Mouse (Mus musculus): Measurements from ENCODE around the gene Nop2. TPM values are rescaled to one million over a fixed set of nuclear protein-coding genes. Genes with fewer than 3 reads are reported as not detected.
A peak's percentile ranks its signal among the peaks of the same experiment; 100 is the strongest.

The Nop2 gene
- polyA plus RNA-seq, 1 experiment, result 24.5 TPM

GRCm38 (mm10) chr6:125190816-125191215 lies 59.1 kb downstream of the Nop2 start:
- Histone ChIP-seq H3K4me1 (peaks cover 34% of the 10 kb centered on the region), H3K4me3 (replicated peaks) (peak overlapping the region; percentile 99), H3K36me3 (replicated peaks; ENCODE audit: low read length) (peaks cover 57% of the 10 kb centered on the region), H3K9me3 (no peaks in the 10 kb centered on the region), H3K27me3 (replicated peaks) (no peaks in the 10 kb centered on the region)
- TF ChIP-seq GATA1 (IDR thresholded peaks at IDR 0.05; ENCODE audit: borderline replicate concordance, low read length) (no peak), FLI1 (IDR thresholded peaks at IDR 0.05; ENCODE audit: low read length) (no peak)

- TF ChIP-seq FLI1 (IDR thresholded peaks at IDR 0.05; ENCODE audit: low read length) (no peak), GATA1 (IDR thresholded peaks at IDR 0.05; ENCODE audit: borderline replicate concordance, low read length) (no peak)
- Histone ChIP-seq H3K36me3 (replicated peaks; ENCODE audit: low read length) (peaks cover 57% of the 10 kb centered on the region), H3K4me1 (peaks cover 35% of the 10 kb centered on the region), H3K9me3 (no peaks in the 10 kb centered on the region), H3K27me3 (replicated peaks) (no peaks in the 10 kb centered on the region), H3K4me3 (replicated peaks) (peak within 1 kb of the TSS; percentile 99)
Measured at GRCm38 (mm10) chr6:125191332-125192015, 59.8 kb downstream of the Nop2 start, which contains the start of the genes Ncapd2 and Mrpl51. Ncapd2 (minus strand) TSS chr6:125191701. Mrpl51 (plus strand) TSS chr6:125191801.

GRCm38 (mm10) chr6:125192016-125192714 lies 60.5 kb downstream of the Nop2 start:
- Histone ChIP-seq H3K27me3 (replicated peaks) (no peaks in the 10 kb centered on the region), H3K9me3 (no peaks in the 10 kb centered on the region), H3K4me1 (peaks cover 33% of the 10 kb centered on the region), H3K36me3 (replicated peaks; ENCODE audit: low read length) (peaks cover 53% of the 10 kb centered on the region), H3K4me3 (replicated peaks) (peak overlapping the region; percentile 99)
- TF ChIP-seq FLI1 (IDR thresholded peaks at IDR 0.05; ENCODE audit: low read length), result no peak
- no peak for TF ChIP-seq GATA1 (IDR thresholded peaks at IDR 0.05; ENCODE audit: borderline replicate concordance, low read length)

GRCm38 (mm10) chr6:125192841-125193240 lies 61.1 kb downstream of the Nop2 start:
- peaks cover 27% of the 10 kb centered on the region for H3K4me1 ChIP-seq
- H3K27me3 ChIP-seq (replicated peaks), result no peaks in the 10 kb centered on the region
- H3K36me3 ChIP-seq (replicated peaks; ENCODE audit: low read length), result peaks cover 47% of the 10 kb centered on the region
- peak overlapping the region; percentile 99 for H3K4me3 ChIP-seq (replicated peaks)
- TF ChIP-seq FLI1 (IDR thresholded peaks at IDR 0.05; ENCODE audit: low read length), result no peak
- no peak for TF ChIP-seq GATA1 (IDR thresholded peaks at IDR 0.05; ENCODE audit: borderline replicate concordance, low read length)
- H3K9me3 ChIP-seq, result no peaks in the 10 kb centered on the region

GRCm38 (mm10) chr6:125193390-125193789 lies 61.7 kb downstream of the Nop2 start:
- no peaks in the 10 kb centered on the region for H3K27me3 ChIP-seq (replicated peaks)
- no peak for TF ChIP-seq GATA1 (IDR thresholded peaks at IDR 0.05; ENCODE audit: borderline replicate concordance, low read length)
- H3K9me3 ChIP-seq, result no peaks in the 10 kb centered on the region
- H3K4me1 ChIP-seq, result peaks cover 27% of the 10 kb centered on the region
- peak overlapping the region; percentile 84 for H3K4me3 ChIP-seq (replicated peaks)
- peaks cover 44% of the 10 kb centered on the region for H3K36me3 ChIP-seq (replicated peaks; ENCODE audit: low read length)

Other genes with a start within 250 kb of the Nop2 start
- 0.35 TPM in 1 of 2 replicates, not detected in the other for gene Cd4, start 243.7 kb upstream of the Nop2 start, polyA plus RNA-seq (2012; ENCODE audit: insufficient read depth, low replicate concordance)
- 0.62 TPM in 1 of 2 replicates, not detected in the other for gene Lag3, start 220.2 kb upstream of the Nop2 start, polyA plus RNA-seq (2012; ENCODE audit: insufficient read depth, low replicate concordance)
- gene Ptms, start 211.8 kb upstream of the Nop2 start, polyA plus RNA-seq (2012; ENCODE audit: insufficient read depth, low replicate concordance), result 330 and 450 TPM in 2 replicates
- gene Mlf2, start 200.5 kb upstream of the Nop2 start, polyA plus RNA-seq (2012; ENCODE audit: insufficient read depth, low replicate concordance), result 183 and 362 TPM in 2 replicates
- gene Cops7a, start 166.4 kb upstream of the Nop2 start, polyA plus RNA-seq (2012; ENCODE audit: insufficient read depth, low replicate concordance), result 46.8 and 55.7 TPM in 2 replicates
- 2.5 and 7.7 TPM in 2 replicates for gene Pianp, start 135.2 kb upstream of the Nop2 start, polyA plus RNA-seq (2012; ENCODE audit: insufficient read depth, low replicate concordance)
- gene Zfp384, start 122.8 kb upstream of the Nop2 start, polyA plus RNA-seq (2012; ENCODE audit: insufficient read depth, low replicate concordance), result 21.5 and 67.6 TPM in 2 replicates
- 16.8 and 17.7 TPM in 2 replicates for gene Ing4, start 92.1 kb upstream of the Nop2 start, polyA plus RNA-seq (2012; ENCODE audit: insufficient read depth, low replicate concordance)
- 8.7 and 11.3 TPM in 2 replicates for gene Acrbp, start 82.2 kb upstream of the Nop2 start, polyA plus RNA-seq (2012; ENCODE audit: insufficient read depth, low replicate concordance)
- 0.62 TPM in 1 of 2 replicates, not detected in the other for gene Lpar5, start 64.0 kb upstream of the Nop2 start, polyA plus RNA-seq (2012; ENCODE audit: insufficient read depth, low replicate concordance)
- 41.8 and 90.6 TPM in 2 replicates for gene Chd4, start 35.9 kb upstream of the Nop2 start, polyA plus RNA-seq (2012; ENCODE audit: insufficient read depth, low replicate concordance)
- 20.6 and 36.4 TPM in 2 replicates for gene Iffo1, start 13.3 kb downstream of the Nop2 start, polyA plus RNA-seq (2012; ENCODE audit: insufficient read depth, low replicate concordance)
- gene Gapdh, start 34.6 kb downstream of the Nop2 start, polyA plus RNA-seq (2012; ENCODE audit: insufficient read depth, low replicate concordance), result 5,967 and 19,384 TPM in 2 replicates
- 92.0 and 141 TPM in 2 replicates for gene Ncapd2, start 59.8 kb downstream of the Nop2 start, polyA plus RNA-seq (2012; ENCODE audit: insufficient read depth, low replicate concordance)
- 68.3 and 124 TPM in 2 replicates for gene Mrpl51, start 59.9 kb downstream of the Nop2 start, polyA plus RNA-seq (2012; ENCODE audit: insufficient read depth, low replicate concordance)
- 1.4 and 1.9 TPM in 2 replicates for gene Vamp1, start 83.6 kb downstream of the Nop2 start, polyA plus RNA-seq (2012; ENCODE audit: insufficient read depth, low replicate concordance)
- 4.5 and 6.0 TPM in 2 replicates for gene Tapbpl, start 100.0 kb downstream of the Nop2 start, polyA plus RNA-seq (2012; ENCODE audit: insufficient read depth, low replicate concordance)
- 1.3 TPM in 1 of 2 replicates, not detected in the other for gene Cd27, start 105.1 kb downstream of the Nop2 start, polyA plus RNA-seq (2012; ENCODE audit: insufficient read depth, low replicate concordance)
- gene Tuba3a, start 154.1 kb downstream of the Nop2 start, polyA plus RNA-seq (2012; ENCODE audit: insufficient read depth, low replicate concordance), result not detected in 2 replicates
- 41.9 and 48.8 TPM in 2 replicates for gene Ltbr, start 182.0 kb downstream of the Nop2 start, polyA plus RNA-seq (2012; ENCODE audit: insufficient read depth, low replicate concordance)
- gene Scnn1a, start 188.8 kb downstream of the Nop2 start, polyA plus RNA-seq (2012; ENCODE audit: insufficient read depth, low replicate concordance), result 0.39 TPM in 1 of 2 replicates, not detected in the other
- gene Tnfrsf1a, start 217.5 kb downstream of the Nop2 start, polyA plus RNA-seq (2012; ENCODE audit: insufficient read depth, low replicate concordance), result 10.1 and 63.6 TPM in 2 replicates
- gene Plekhg6, start 248.9 kb downstream of the Nop2 start, polyA plus RNA-seq (2012; ENCODE audit: insufficient read depth, low replicate concordance), result 0.39 TPM in 1 of 2 replicates, not detected in the other